Mouse (Mus musculus): ENCODE measurements around the gene Trim7.
"Not testable (repeated sequence)": the region's sequence is repeated elsewhere in the genome, so short reads cannot be mapped to it uniquely, and the experiment has no call there.

GRCm38 (mm10) chr11:48825979-48826751 lies at the start of gene Trim7, which contains the start of gene Gm12184:
- not testable (repeated sequence) for TF ChIP-seq POLR2A (IDR thresholded peaks at IDR 0.05; ENCODE audit: control insufficient read depth, extremely low read depth, insufficient read depth, low read length, poor library complexity); CTCF (IDR thresholded peaks at IDR 0.05; ENCODE audit: borderline replicate concordance, control insufficient read depth, extremely low read depth, insufficient read depth, low read length, poor library complexity)

Data from thymus, adult 2 months (tissue).